8 mouse cellular contexts compared by ENCODE assay signal in the genomic region with DNA sequence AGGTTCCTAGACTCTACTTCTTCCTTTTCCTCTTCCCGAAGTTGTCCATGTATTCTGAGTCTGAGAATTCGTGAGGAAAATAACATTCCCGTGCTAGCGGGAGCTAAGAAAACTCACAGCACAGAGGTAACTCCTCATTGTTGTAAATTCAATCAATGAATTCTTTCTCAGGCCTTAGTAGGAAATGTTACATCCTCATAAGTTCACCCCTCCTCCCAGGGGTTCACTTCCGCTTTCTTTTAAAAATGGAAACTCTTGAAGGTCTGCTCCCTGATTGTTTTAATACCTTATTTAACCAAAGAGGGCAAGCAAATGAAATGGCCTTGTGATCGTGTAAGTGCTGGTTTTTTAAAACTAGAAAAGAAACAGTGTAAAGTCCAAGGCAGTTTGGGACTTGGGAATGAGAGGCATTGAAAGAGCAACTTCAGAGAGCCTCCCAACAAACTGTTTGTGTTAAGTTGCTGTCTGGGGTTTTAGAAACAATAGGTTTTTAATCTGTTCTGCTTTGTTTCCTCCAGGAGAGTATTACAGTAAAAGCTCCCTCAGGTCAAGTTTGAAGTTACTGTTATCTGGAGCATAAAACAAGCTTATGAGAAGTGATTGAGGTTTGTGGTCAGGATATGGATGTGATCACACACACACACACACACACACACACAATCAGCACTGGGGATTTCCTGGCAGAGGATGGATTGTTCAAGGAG. TPM values are rescaled to one million over a fixed set of nuclear protein-coding genes. Genes with fewer than 3 reads are reported as not detected.
DNase-seq lines count a peak whose midpoint lies in the region; ATAC-seq and TF ChIP-seq lines count a peak whose summit lies in the region.
"Not testable (repeated sequence)": the region's sequence is repeated elsewhere in the genome, so short reads cannot be mapped to it uniquely, and the experiment has no call there.

No protein-coding gene starts in this region.

- TF ChIP-seq CTCF in MEL (IDR thresholded peaks at IDR 0.05 in 2 of 3, conservative IDR thresholded peaks at IDR 0.05 in 1 of 3; ENCODE audit: control insufficient read depth in 1 of 3, insufficient read depth in 1 of 3, low read depth in 2 of 3, low read length in 3 of 3, poor library complexity in 1 of 3, severe bottlenecking in 1 of 3); kidney, postnatal 0 days (IDR thresholded peaks at IDR 0.05; ENCODE audit: low read depth); liver, embryonic 14.5 days (IDR thresholded peaks at IDR 0.05; ENCODE audit: low read depth): not testable (repeated sequence)

- not testable (repeated sequence) for H3K9me3 ChIP-seq in MEL (replicated peaks; ENCODE audit: insufficient read depth, low read length); kidney, postnatal 0 days (replicated peaks; ENCODE audit: low read length); liver, embryonic 14.5 days (ENCODE audit: control insufficient read depth, low read length); stomach, embryonic 16.5 days (replicated peaks; ENCODE audit: control insufficient read depth, low read length)

- not testable (repeated sequence) for H3K79me2 ChIP-seq in MEL (ENCODE audit: control insufficient read depth, insufficient read depth, low read length, poor library complexity)

- TF ChIP-seq RAD21 in MEL (IDR thresholded peaks at IDR 0.05; ENCODE audit: low read depth, low read length), result not testable (repeated sequence)

- H3K9ac ChIP-seq in MEL (ENCODE audit: control insufficient read depth, low read depth, low read length, poor library complexity, severe bottlenecking); kidney, postnatal 0 days (ENCODE audit: low read depth, low read length); liver, embryonic 14.5 days (replicated peaks); stomach, embryonic 16.5 days (ENCODE audit: low read length): not testable (repeated sequence)

- ATAC-seq in frontal cortex, adult (ENCODE audit: low TSS enrichment), result 0 out of 2 replicates have a peak, but pooled peaks have one; percentile 1
- ATAC-seq in kidney, postnatal 0 days (replicated peaks; ENCODE audit: low FRiP score, low read depth); liver, embryonic 14.5 days (ENCODE audit: insufficient read depth); stomach, embryonic 16.5 days (ENCODE audit: insufficient read depth, low FRiP score): not testable (repeated sequence)
- ATAC-seq in monocyte, adult 5-6 weeks (replicated peaks; ENCODE audit: insufficient number of reproducible peaks, low FRiP score, low TSS enrichment, poor library complexity, severe bottlenecking), result peak; percentile 62

- not testable (repeated sequence) for H3K36me3 ChIP-seq in MEL (ENCODE audit: control insufficient read depth in 1 of 2, insufficient read depth in 2 of 2, low read length in 2 of 2); kidney, postnatal 0 days (ENCODE audit: insufficient read depth, low read length); liver, embryonic 14.5 days (replicated peaks; ENCODE audit: control insufficient read depth, insufficient read depth, low read depth); stomach, embryonic 16.5 days (ENCODE audit: control insufficient read depth, insufficient read depth, low read length)

- not testable (repeated sequence) for H3K27me3 ChIP-seq in MEL (ENCODE audit: control insufficient read depth in 1 of 2, insufficient read depth in 2 of 2, low read length in 2 of 2); kidney, postnatal 0 days (ENCODE audit: insufficient read depth, low read length); liver, embryonic 14.5 days (ENCODE audit: control insufficient read depth, insufficient read depth, low read length); stomach, embryonic 16.5 days (ENCODE audit: control insufficient read depth, insufficient read depth, low read length)

- not testable (repeated sequence) for H3K27ac ChIP-seq in MEL (ENCODE audit: control insufficient read depth, low read depth, low read length); kidney, postnatal 0 days; liver, embryonic 14.5 days
- 0 out of 2 replicates have a peak overlapping the region, but pooled peaks have one; percentile 0 for H3K27ac ChIP-seq in stomach, embryonic 16.5 days (ENCODE audit: low read length)

- H3K4me2 ChIP-seq in kidney, postnatal 0 days (ENCODE audit: low read length); liver, embryonic 14.5 days (ENCODE audit: low read depth); stomach, embryonic 16.5 days (ENCODE audit: low read depth, low read length): not testable (repeated sequence)

- H3K4me1 ChIP-seq in MEL (ENCODE audit: control insufficient read depth in 1 of 2, insufficient read depth in 2 of 2, low read length in 2 of 2); kidney, postnatal 0 days (replicated peaks; ENCODE audit: insufficient read depth, low read length); liver, embryonic 14.5 days (replicated peaks; ENCODE audit: control insufficient read depth in 2 of 2, insufficient read depth in 2 of 2, low read length in 1 of 2); stomach, embryonic 16.5 days (ENCODE audit: control insufficient read depth, insufficient read depth, low read length): not testable (repeated sequence)

- not testable (repeated sequence) for H3K4me3 ChIP-seq in MEL (ENCODE audit: control insufficient read depth in 1 of 2, insufficient read depth in 1 of 2, low read depth in 2 of 2, low read length in 2 of 2); kidney, postnatal 0 days (replicated peaks; ENCODE audit: low read depth, low read length); liver, embryonic 14.5 days (ENCODE audit: insufficient read depth in 1 of 2, low read depth in 2 of 2, low read length in 2 of 2); stomach, embryonic 16.5 days (replicated peaks; ENCODE audit: low read length)

- not testable (repeated sequence) for DNase-seq in MEL (ENCODE audit: low read depth, low spot score)
- DNase-seq in c-Kit-positive CD71-positive TER-119-negative erythroid progenitor cells, embryonic 14.5 days (ENCODE audit: low read depth), result peak; percentile 22
- DNase-seq in heart, postnatal 10 days, result peak; percentile 38 to 49
- peak; percentile 41 for DNase-seq in kidney, postnatal 0 days (ENCODE audit: low spot score)
- peak in 2 of 3 experiments; percentile 11 to 46 for DNase-seq in liver, embryonic 14.5 days (ENCODE audit: low read depth in 3 of 3, low spot score in 3 of 3)

- WGBS in kidney, postnatal 0 days, result 68% methylated on average over 6 of the region's 6 CpGs
- WGBS in liver, embryonic 14.5 days (ENCODE audit: insufficient replicate concordance), result 46% methylated on average over 6 of the region's 6 CpGs
- 73% methylated on average over 6 of the region's 6 CpGs for WGBS in stomach, embryonic 16.5 days

- not testable (repeated sequence) for TF ChIP-seq POLR2A in MEL (IDR thresholded peaks at IDR 0.05; ENCODE audit: control insufficient read depth in 1 of 2, insufficient read depth in 1 of 2, low read depth in 1 of 2, low read length in 2 of 2, poor library complexity in 1 of 2)

- intact Hi-C loops in heart, postnatal 10 days (cut with DNase I), result not testable (repeated sequence)

- 0 out of 4 replicates have a peak, but pooled peaks have one; percentile 21 to 23 for TF ChIP-seq EP300 in MEL (IDR thresholded peaks at IDR 0.05; ENCODE audit: low read depth in 1 of 2, low read length in 2 of 2)
- TF ChIP-seq EP300 in liver, embryonic 14.5 days (IDR thresholded peaks at IDR 0.05; ENCODE audit: low read depth), result not testable (repeated sequence)

TF ChIP-seq in MEL, 35 proteins besides CTCF, POLR2A, EP300 and RAD21:
- TF ChIP-seq GATA1 (IDR thresholded peaks at IDR 0.05; ENCODE audit: low read depth, low read length) (peak; percentile 31), RCOR1 (IDR thresholded peaks at IDR 0.05; ENCODE audit: low read depth, low read length) (peak; percentile 95), POLR2AphosphoS2 (IDR thresholded peaks at IDR 0.05; ENCODE audit: low read length) (0 out of 2 replicates have a peak, but pooled peaks have one; percentile 15)

RNA-seq across cellular contexts. Expression of a gene that starts 36.5 kb away (rescaled TPM):
- total RNA-seq in MEL (2012; rRNA removed), result 2.5 and 4.7 TPM in 2 replicates
- polyA plus RNA-seq in MEL (2012; ENCODE audit: insufficient read depth in 1 of 2, insufficient read length in 2 of 2, low read depth in 1 of 2, low replicate concordance in 2 of 2, missing spikeins in 1 of 2), result 10 to 100 TPM in 1 of 2 experiments, not detected in 1; 88.8 TPM
- total RNA-seq in heart, postnatal 10 days (2021), result 10 to 100 TPM; 58.4 to 63.1 TPM
- polyA plus RNA-seq in kidney, postnatal 0 days (2015; fragmentation: Nextera tagmentation; extraction: Ambion mirVana), result 41.1 and 106 TPM in 2 replicates
- 94.3 and 264 TPM in 2 replicates for polyA plus RNA-seq in liver, embryonic 14.5 days (2012; rRNA removed)
- 36.2 and 58.4 TPM in 2 replicates for polyA plus RNA-seq in liver, embryonic 14.5 days (2014; fragmentation: Nextera tagmentation; extraction: Ambion mirVana)
- total RNA-seq in monocyte, adult 5-6 weeks (2017), result 32.2 to 120 TPM (median 52.2 TPM) in 3 replicates
- polyA plus RNA-seq in stomach, embryonic 16.5 days (2015; fragmentation: Nextera tagmentation; extraction: Ambion mirVana), result 124 and 172 TPM in 2 replicates
